ENCODE assay signal across 8 mouse cellular contexts in genomic region chr1:60179376-60179775, GRCm38 (mm10). TPM values are rescaled to one million over a fixed set of nuclear protein-coding genes. Genes with fewer than 3 reads are reported as not detected.
DNase-seq lines count a peak whose midpoint lies in the region; ATAC-seq and TF ChIP-seq lines count a peak whose summit lies in the region.

No protein-coding gene starts in this region.

- H3K4me2 ChIP-seq in heart, embryonic 12.5 days: peak overlapping the region; percentile 64
- peak overlapping the region; percentile 58 for H3K4me2 ChIP-seq in forebrain, embryonic 12.5 days
- peak overlapping the region; percentile 96 for H3K4me2 ChIP-seq in liver, embryonic 15.5 days

- no peaks in the 10 kb centered on the region for H3K27me3 ChIP-seq in heart, embryonic 12.5 days (replicated peaks)
- H3K27me3 ChIP-seq in MEL (ENCODE audit: control insufficient read depth in 1 of 2, insufficient read depth in 2 of 2, low read length in 2 of 2): no peaks in the 10 kb centered on the region
- no peaks in the 10 kb centered on the region for H3K27me3 ChIP-seq in forebrain, embryonic 12.5 days
- no peaks in the 10 kb centered on the region for H3K27me3 ChIP-seq in liver, embryonic 15.5 days

- TF ChIP-seq RAD21 in MEL (IDR thresholded peaks at IDR 0.05; ENCODE audit: low read depth, low read length): no peak

- H3K36me3 ChIP-seq in heart, embryonic 12.5 days: no peaks in the 10 kb centered on the region
- peaks cover 0 to 14% of the 10 kb centered on the region in 2 experiments; a peak in 2 of 4 replicates for H3K36me3 ChIP-seq in MEL (ENCODE audit: control insufficient read depth in 1 of 2, insufficient read depth in 2 of 2, low read length in 2 of 2)
- no peaks in the 10 kb centered on the region for H3K36me3 ChIP-seq in forebrain, embryonic 12.5 days (replicated peaks)
- no peaks in the 10 kb centered on the region for H3K36me3 ChIP-seq in liver, embryonic 15.5 days (replicated peaks)

- no peak for TF ChIP-seq POLR2A in MEL (IDR thresholded peaks at IDR 0.05; ENCODE audit: control insufficient read depth in 1 of 2, insufficient read depth in 1 of 2, low read depth in 1 of 2, low read length in 2 of 2, poor library complexity in 1 of 2)

- TF ChIP-seq EP300 in MEL (IDR thresholded peaks at IDR 0.05; ENCODE audit: low read depth in 1 of 2, low read length in 2 of 2): no peak

- peaks cover 8% of the 10 kb centered on the region for H3K79me2 ChIP-seq in MEL (ENCODE audit: control insufficient read depth, insufficient read depth, low read length, poor library complexity)

- peak overlapping the region; percentile 47 for H3K9ac ChIP-seq in heart, embryonic 12.5 days
- H3K9ac ChIP-seq in MEL (ENCODE audit: control insufficient read depth, low read depth, low read length, poor library complexity, severe bottlenecking): peak overlapping the region; percentile 82
- peak overlapping the region; percentile 85; the same call in 1 of the 2 replicates for H3K9ac ChIP-seq in forebrain, embryonic 12.5 days
- peak overlapping the region; percentile 37; the same call in 1 of the 2 replicates for H3K9ac ChIP-seq in liver, embryonic 15.5 days

- WGBS in heart, embryonic 12.5 days: 23% methylated on average over 4 of the region's 4 CpGs
- WGBS in forebrain, embryonic 12.5 days: 29% methylated on average over 4 of the region's 4 CpGs
- 29% methylated on average over 4 of the region's 4 CpGs for WGBS in liver, embryonic 15.5 days (ENCODE audit: insufficient replicate concordance)

- peaks cover 9% of the 10 kb centered on the region for H3K4me1 ChIP-seq in heart, embryonic 12.5 days (replicated peaks)
- peaks cover 0 to 5% of the 10 kb centered on the region in 2 experiments; a peak in 2 of 4 replicates for H3K4me1 ChIP-seq in MEL (ENCODE audit: control insufficient read depth in 1 of 2, insufficient read depth in 2 of 2, low read length in 2 of 2)
- H3K4me1 ChIP-seq in forebrain, embryonic 12.5 days: peaks cover 14% of the 10 kb centered on the region
- peaks cover 16% of the 10 kb centered on the region for H3K4me1 ChIP-seq in liver, embryonic 15.5 days (replicated peaks)

- ATAC-seq in heart, embryonic 12.5 days (ENCODE audit: insufficient number of reproducible peaks, low FRiP score): no peak
- ATAC-seq in forebrain, embryonic 12.5 days (ENCODE audit: low FRiP score): no peak
- ATAC-seq in liver, embryonic 15.5 days (ENCODE audit: insufficient read depth): no peak

- no peak overlapping the region for H3K27ac ChIP-seq in heart, embryonic 12.5 days (ENCODE audit: poor library complexity, severe bottlenecking)
- no peak overlapping the region for H3K27ac ChIP-seq in MEL (ENCODE audit: control insufficient read depth, low read depth, low read length)
- no peak overlapping the region for H3K27ac ChIP-seq in forebrain, embryonic 12.5 days
- no peak overlapping the region for H3K27ac ChIP-seq in liver, embryonic 15.5 days (replicated peaks)

- DNase-seq in heart, postnatal 14 days: no peak
- DNase-seq in MEL (ENCODE audit: low read depth, low spot score): peak; percentile 55
- DNase-seq in spleen, postnatal 4 days (ENCODE audit: low spot score in 2 of 2): no peak
- DNase-seq in urinary bladder, adult 2 months (ENCODE audit: low spot score): no peak
- no peak for DNase-seq in left cerebral cortex, postnatal 4 days

- intact Hi-C loops in heart, postnatal 14 days (cut with DNase I): no loop called here
- intact Hi-C loops in left cerebral cortex, postnatal 4 days (cut with DNase I): no loop called here

- peak overlapping the region; percentile 81 for H3K4me3 ChIP-seq in heart, embryonic 12.5 days
- peak overlapping the region; percentile 48 to 92 for H3K4me3 ChIP-seq in MEL (ENCODE audit: control insufficient read depth in 1 of 2, insufficient read depth in 1 of 2, low read depth in 2 of 2, low read length in 2 of 2)
- peak overlapping the region; percentile 80 for H3K4me3 ChIP-seq in forebrain, embryonic 12.5 days (replicated peaks)
- peak overlapping the region; percentile 82 for H3K4me3 ChIP-seq in liver, embryonic 15.5 days (replicated peaks)

- no peaks in the 10 kb centered on the region for H3K9me3 ChIP-seq in heart, embryonic 12.5 days (replicated peaks)
- H3K9me3 ChIP-seq in MEL (replicated peaks; ENCODE audit: insufficient read depth, low read length): no peaks in the 10 kb centered on the region
- no peaks in the 10 kb centered on the region for H3K9me3 ChIP-seq in forebrain, embryonic 12.5 days
- no peaks in the 10 kb centered on the region for H3K9me3 ChIP-seq in liver, embryonic 15.5 days (replicated peaks)

- TF ChIP-seq CTCF in MEL (IDR thresholded peaks at IDR 0.05 in 2 of 3, conservative IDR thresholded peaks at IDR 0.05 in 1 of 3; ENCODE audit: control insufficient read depth in 1 of 3, insufficient read depth in 1 of 3, low read depth in 2 of 3, low read length in 3 of 3, poor library complexity in 1 of 3, severe bottlenecking in 1 of 3): no peak

TF ChIP-seq in MEL, 35 proteins besides CTCF, POLR2A, EP300 and RAD21:
- TF ChIP-seq MYC (IDR thresholded peaks at IDR 0.05; ENCODE audit: low read depth, low read length) (no peak), USF2 (IDR thresholded peaks at IDR 0.05; ENCODE audit: borderline replicate concordance in 1 of 2, insufficient read depth in 1 of 2, low read depth in 1 of 2, low read length in 2 of 2) (no peak), NELFE (IDR thresholded peaks at IDR 0.05; ENCODE audit: low read depth, low read length) (no peak), ELF1 (IDR thresholded peaks at IDR 0.05; ENCODE audit: low read depth, low read length) (no peak), SIN3A (IDR thresholded peaks at IDR 0.05; ENCODE audit: low read length) (no peak), POLR2AphosphoS2 (IDR thresholded peaks at IDR 0.05; ENCODE audit: low read length) (no peak), POLR2AphosphoS5 (IDR thresholded peaks at IDR 0.05; ENCODE audit: borderline replicate concordance, low read depth, low read length) (no peak), RCOR1 (IDR thresholded peaks at IDR 0.05; ENCODE audit: low read depth, low read length) (no peak), JUND (IDR thresholded peaks at IDR 0.05; ENCODE audit: low read depth, low read length) (no peak), CHD1 (IDR thresholded peaks at IDR 0.05; ENCODE audit: low read depth, low read length) (no peak), ZKSCAN1 (IDR thresholded peaks at IDR 0.05; ENCODE audit: low read depth, low read length) (no peak), USF1 (IDR thresholded peaks at IDR 0.05; ENCODE audit: low read depth, low read length) (no peak), E2F4 (IDR thresholded peaks at IDR 0.05; ENCODE audit: borderline replicate concordance, low read depth, low read length) (no peak), BHLHE40 (IDR thresholded peaks at IDR 0.05; ENCODE audit: borderline replicate concordance, low read depth, low read length) (no peak), KAT2A (conservative IDR thresholded peaks at IDR 0.05; ENCODE audit: low read depth, low read length) (no peak), MAX (IDR thresholded peaks at IDR 0.05; ENCODE audit: low read length) (no peak), GABPA (IDR thresholded peaks at IDR 0.05; ENCODE audit: low read depth, low read length) (no peak)

RNA-seq across cellular contexts. Expression of gene Nbeal1, which starts 1.0 kb away (rescaled TPM):
- polyA plus RNA-seq in heart, embryonic 12.5 days (2016; fragmentation: Nextera tagmentation; extraction: Ambion mirVana): 12.9 and 13.5 TPM in 2 replicates
- 10 to 100 TPM; 48.7 to 52.1 TPM for total RNA-seq in heart, postnatal 14 days (2021)
- total RNA-seq in MEL (2012; rRNA removed): 2.0 and 2.5 TPM in 2 replicates
- 1 to 10 TPM in 1 of 2 experiments, not detected in 1; 1.5 TPM for polyA plus RNA-seq in MEL (2012; ENCODE audit: insufficient read depth in 1 of 2, insufficient read length in 2 of 2, low read depth in 1 of 2, low replicate concordance in 2 of 2, missing spikeins in 1 of 2)
- 10.2 and 12.3 TPM in 2 replicates for polyA plus RNA-seq in forebrain, embryonic 12.5 days (2016; fragmentation: Nextera tagmentation; extraction: Ambion mirVana)
- 1.3 and 1.5 TPM in 2 replicates for polyA plus RNA-seq in liver, embryonic 15.5 days (2015; fragmentation: Nextera tagmentation; extraction: Ambion mirVana)
- 12.7 and 14.4 TPM in 2 replicates for polyA plus RNA-seq in urinary bladder, adult 2 months (2012; rRNA removed)
- 10 to 100 TPM; 28.2 to 31.4 TPM for total RNA-seq in left cerebral cortex, postnatal 4 days (2021)
